Mouse (Mus musculus): Measurements from ENCODE around the gene Zfp341. TPM values are rescaled to one million over a fixed set of nuclear protein-coding genes. Genes with fewer than 3 reads are reported as not detected.

Zfp341 gene
- polyA plus RNA-seq, 1 experiment = 3.4 TPM

DNA sequence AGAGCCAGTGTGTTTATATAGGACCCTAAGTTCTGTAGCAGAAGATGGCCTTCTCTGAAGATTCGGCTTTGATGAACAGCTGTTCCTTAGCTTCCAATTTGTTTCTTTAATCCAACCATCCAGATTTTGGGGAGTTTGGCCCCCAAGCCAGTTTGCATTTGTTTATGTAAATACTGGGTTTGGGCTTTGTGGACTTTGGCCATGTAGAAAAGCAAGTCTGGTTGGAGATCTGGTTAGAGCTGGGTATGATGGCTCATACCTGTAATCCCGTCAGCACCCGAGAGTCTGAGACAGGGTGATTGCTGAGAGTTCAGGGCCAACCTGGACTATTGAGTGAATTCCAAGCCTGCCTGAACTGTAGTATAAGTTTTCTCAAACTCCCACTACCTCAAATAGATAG lies 72.7 kb downstream of the Zfp341 start:
- no peak overlapping the region for H3ac ChIP-seq (ENCODE audit: control insufficient read depth, insufficient read length)
- H3K36me3 ChIP-seq (ENCODE audit: control insufficient read depth, insufficient read depth) = peaks cover 5% of the 10 kb centered on the region
- no peak overlapping the region for H3K4me2 ChIP-seq (ENCODE audit: low read depth)
- no peaks in the 10 kb centered on the region for H3K27me3 ChIP-seq (ENCODE audit: control insufficient read depth, insufficient read depth, insufficient read length)
- no peak for TF ChIP-seq REST (IDR thresholded peaks at IDR 0.05; ENCODE audit: insufficient read depth, insufficient read length)
- no peak for TF ChIP-seq MYOG (IDR thresholded peaks at IDR 0.05; ENCODE audit: control insufficient read depth in 1 of 3, insufficient read depth in 1 of 3, insufficient read length in 2 of 3, low read depth in 2 of 3)
- no peak for TF ChIP-seq E2F4 (IDR thresholded peaks at IDR 0.05; ENCODE audit: insufficient read depth)
- TF ChIP-seq POLR2A (IDR thresholded peaks at IDR 0.05; ENCODE audit: insufficient read length, low read depth) = no peak
- TF ChIP-seq MYOD1 (IDR thresholded peaks at IDR 0.05; ENCODE audit: control insufficient read depth in 1 of 3, insufficient read length in 2 of 3, low read depth in 2 of 3) = no peak
- no peak for TF ChIP-seq MAX (IDR thresholded peaks at IDR 0.05; ENCODE audit: low read depth)
- no peak for TF ChIP-seq SRF (IDR thresholded peaks at IDR 0.05; ENCODE audit: control insufficient read depth, insufficient read length, low read depth)
- TF ChIP-seq POLR2AphosphoS2 (IDR thresholded peaks at IDR 0.05; ENCODE audit: insufficient read length, low read depth) = no peak
- no peak for TF ChIP-seq USF1 (IDR thresholded peaks at IDR 0.05; ENCODE audit: low read depth)
- no peak for TF ChIP-seq TCF12 (IDR thresholded peaks at IDR 0.05; ENCODE audit: insufficient read depth, poor library complexity, severe bottlenecking)
- peaks cover 78% of the 10 kb centered on the region for H3K79me2 ChIP-seq (ENCODE audit: control insufficient read depth, insufficient read depth)
- no peak overlapping the region for H3K4me3 ChIP-seq

DNA sequence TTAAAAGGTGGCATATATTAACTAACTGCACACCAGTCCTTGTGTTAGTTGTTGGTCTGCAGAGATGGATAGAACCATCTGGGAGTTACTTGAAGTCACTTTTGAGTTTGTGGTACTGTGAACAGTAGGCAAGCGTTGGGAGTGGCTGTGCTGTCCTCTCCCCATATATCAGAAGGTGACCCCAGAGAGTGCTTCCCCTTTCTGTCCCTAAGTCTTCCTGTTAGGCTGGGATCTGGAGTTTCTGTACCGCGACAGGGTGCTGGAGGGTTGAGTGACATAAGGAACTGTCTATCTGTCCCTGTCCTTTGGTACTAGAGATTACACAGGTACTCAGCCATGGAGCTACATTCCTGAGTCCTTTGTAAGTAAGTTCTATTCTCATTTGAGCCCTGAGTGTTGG lies 73.7 kb downstream of the Zfp341 start:
- TF ChIP-seq MYOD1 (IDR thresholded peaks at IDR 0.05; ENCODE audit: control insufficient read depth in 1 of 3, insufficient read length in 2 of 3, low read depth in 2 of 3) (no peak), TCF12 (IDR thresholded peaks at IDR 0.05; ENCODE audit: insufficient read depth, poor library complexity, severe bottlenecking) (no peak), POLR2AphosphoS2 (IDR thresholded peaks at IDR 0.05; ENCODE audit: insufficient read length, low read depth) (no peak), POLR2A (IDR thresholded peaks at IDR 0.05; ENCODE audit: insufficient read length, low read depth) (no peak), MYOG (IDR thresholded peaks at IDR 0.05; ENCODE audit: control insufficient read depth in 1 of 3, insufficient read depth in 1 of 3, insufficient read length in 2 of 3, low read depth in 2 of 3) (no peak)
- no peaks in the 10 kb centered on the region for H3K27me3 ChIP-seq (ENCODE audit: control insufficient read depth, insufficient read depth, insufficient read length)

DNA sequence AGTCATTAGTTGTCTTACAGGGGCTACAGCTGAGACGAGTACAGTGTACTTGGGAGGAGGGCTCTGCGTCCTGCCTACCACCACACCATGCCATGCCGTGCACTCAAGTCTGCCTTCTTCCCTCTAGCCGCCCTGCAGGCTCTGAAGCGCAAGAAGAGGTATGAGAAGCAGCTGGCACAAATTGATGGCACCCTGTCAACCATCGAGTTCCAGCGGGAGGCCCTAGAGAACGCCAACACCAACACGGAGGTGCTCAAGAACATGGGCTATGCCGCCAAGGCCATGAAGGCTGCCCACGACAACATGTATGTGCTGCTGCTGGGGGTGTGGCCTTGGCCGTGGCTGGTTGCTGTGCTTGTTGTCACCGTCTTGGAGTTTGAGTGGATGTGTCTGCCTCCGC lies 76.3 kb downstream of the Zfp341 start:
- Histone ChIP-seq H3ac (ENCODE audit: control insufficient read depth, insufficient read length) (no peak overlapping the region), H3K27me3 (ENCODE audit: control insufficient read depth, insufficient read depth, insufficient read length) (no peaks in the 10 kb centered on the region), H3K79me2 (ENCODE audit: control insufficient read depth, insufficient read depth) (peaks cover 42% of the 10 kb centered on the region), H3K4me2 (ENCODE audit: low read depth) (no peak overlapping the region), H3K36me3 (ENCODE audit: control insufficient read depth, insufficient read depth) (peaks cover 18% of the 10 kb centered on the region), H3K4me3 (no peak overlapping the region)
- TF ChIP-seq MAX (IDR thresholded peaks at IDR 0.05; ENCODE audit: low read depth) = no peak
- no peak for TF ChIP-seq POLR2AphosphoS2 (IDR thresholded peaks at IDR 0.05; ENCODE audit: insufficient read length, low read depth)

More for the DNA sequence above, 73.7 kb downstream of the Zfp341 start:
- Histone ChIP-seq H3K79me2 (ENCODE audit: control insufficient read depth, insufficient read depth) (peaks cover 68% of the 10 kb centered on the region), H3K4me3 (no peak overlapping the region), H3K36me3 (ENCODE audit: control insufficient read depth, insufficient read depth) (peaks cover 14% of the 10 kb centered on the region), H3ac (ENCODE audit: control insufficient read depth, insufficient read length) (no peak overlapping the region), H3K4me2 (ENCODE audit: low read depth) (no peak overlapping the region)

DNA sequence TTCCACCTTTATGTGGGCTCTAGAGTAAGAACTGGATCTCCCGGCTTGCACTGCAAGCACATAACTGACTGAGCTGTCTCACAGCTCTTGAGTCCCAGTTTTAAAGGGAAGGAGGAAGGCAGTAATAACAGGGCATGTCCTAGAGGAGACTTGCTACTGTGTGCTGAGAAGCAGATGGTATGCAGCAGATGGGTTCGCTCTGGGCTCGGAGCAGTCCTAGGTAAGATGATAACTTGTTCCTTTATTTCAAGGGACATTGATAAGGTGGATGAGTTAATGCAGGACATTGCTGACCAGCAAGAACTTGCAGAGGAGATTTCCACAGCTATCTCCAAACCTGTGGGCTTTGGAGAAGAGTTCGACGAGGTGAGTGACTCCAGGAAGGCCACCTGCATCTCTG lies 77.9 kb downstream of the Zfp341 start:
- Histone ChIP-seq H3K36me3 (ENCODE audit: control insufficient read depth, insufficient read depth) (peaks cover 19% of the 10 kb centered on the region), H3K79me2 (ENCODE audit: control insufficient read depth, insufficient read depth) (peaks cover 28% of the 10 kb centered on the region), H3K4me3 (no peak overlapping the region), H3K27me3 (ENCODE audit: control insufficient read depth, insufficient read depth, insufficient read length) (no peaks in the 10 kb centered on the region), H3K4me2 (ENCODE audit: low read depth) (no peak overlapping the region), H3ac (ENCODE audit: control insufficient read depth, insufficient read length) (no peak overlapping the region)
- TF ChIP-seq E2F4 (IDR thresholded peaks at IDR 0.05; ENCODE audit: insufficient read depth) (no peak), MAX (IDR thresholded peaks at IDR 0.05; ENCODE audit: low read depth) (no peak), TCF3 (IDR thresholded peaks at IDR 0.05; ENCODE audit: insufficient read length, low read depth) (no peak), MYOG (IDR thresholded peaks at IDR 0.05; ENCODE audit: control insufficient read depth in 1 of 3, insufficient read depth in 1 of 3, insufficient read length in 2 of 3, low read depth in 2 of 3) (no peak), POLR2A (IDR thresholded peaks at IDR 0.05; ENCODE audit: insufficient read length, low read depth) (no peak), TCF12 (IDR thresholded peaks at IDR 0.05; ENCODE audit: insufficient read depth, poor library complexity, severe bottlenecking) (no peak), REST (IDR thresholded peaks at IDR 0.05; ENCODE audit: insufficient read depth, insufficient read length) (no peak), SRF (IDR thresholded peaks at IDR 0.05; ENCODE audit: control insufficient read depth, insufficient read length, low read depth) (no peak), MYOD1 (IDR thresholded peaks at IDR 0.05; ENCODE audit: control insufficient read depth in 1 of 3, insufficient read length in 2 of 3, low read depth in 2 of 3) (no peak), USF1 (IDR thresholded peaks at IDR 0.05; ENCODE audit: low read depth) (no peak), CEBPB (IDR thresholded peaks at IDR 0.05; ENCODE audit: insufficient read depth, poor library complexity, severe bottlenecking) (no peak), POLR2AphosphoS2 (IDR thresholded peaks at IDR 0.05; ENCODE audit: insufficient read length, low read depth) (no peak)

DNA sequence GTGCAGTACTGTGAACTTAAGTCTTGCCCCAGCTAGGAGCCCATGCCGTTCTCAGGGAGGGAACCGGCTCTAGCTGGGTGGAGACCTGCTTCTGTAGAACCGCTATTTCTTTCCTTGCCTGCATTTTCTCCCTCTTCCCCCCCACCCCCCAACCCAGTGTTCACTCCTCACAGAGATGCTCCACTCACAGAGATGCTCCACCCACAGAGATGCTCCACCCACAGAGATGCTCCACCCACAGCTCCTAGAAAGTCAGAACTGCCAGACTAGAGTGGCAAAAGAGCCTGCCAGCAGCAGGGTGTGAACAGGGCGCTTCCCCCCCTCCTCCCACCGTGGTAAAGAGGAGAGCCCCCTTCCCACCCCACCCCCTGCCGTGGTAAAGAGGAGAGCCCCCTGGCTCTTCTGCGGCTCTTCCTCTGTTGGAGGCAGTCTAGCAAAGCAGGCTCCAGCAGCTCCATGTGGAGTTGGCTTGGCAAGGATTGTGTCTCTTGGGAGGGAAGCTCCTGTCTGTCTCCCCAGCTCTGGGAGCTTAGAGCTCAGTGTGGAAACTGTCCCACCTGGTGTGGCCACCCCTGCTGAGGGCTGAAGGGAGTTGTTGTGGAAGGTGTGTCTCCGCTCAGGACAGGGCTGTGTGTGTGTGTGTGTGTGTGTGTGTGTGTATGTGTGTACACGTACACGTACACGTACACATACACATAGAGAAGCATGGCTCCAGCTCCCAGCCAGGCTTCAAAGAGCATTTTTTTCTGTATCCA lies 80.3 kb downstream of the Zfp341 start:
- Histone ChIP-seq H3K27me3 (ENCODE audit: control insufficient read depth, insufficient read depth, insufficient read length) (no peaks in the 10 kb centered on the region), H3K4me2 (ENCODE audit: low read depth) (no peak overlapping the region), H3K79me2 (ENCODE audit: control insufficient read depth, insufficient read depth) (peaks cover 6% of the 10 kb centered on the region), H3K4me3 (no peak overlapping the region), H3ac (ENCODE audit: control insufficient read depth, insufficient read length) (no peak overlapping the region), H3K36me3 (ENCODE audit: control insufficient read depth, insufficient read depth) (peaks cover 19% of the 10 kb centered on the region)
- TF ChIP-seq USF1 (IDR thresholded peaks at IDR 0.05; ENCODE audit: low read depth) (no peak), POLR2AphosphoS2 (IDR thresholded peaks at IDR 0.05; ENCODE audit: insufficient read length, low read depth) (no peak), MAX (IDR thresholded peaks at IDR 0.05; ENCODE audit: low read depth) (no peak), TCF12 (IDR thresholded peaks at IDR 0.05; ENCODE audit: insufficient read depth, poor library complexity, severe bottlenecking) (no peak), MYOD1 (IDR thresholded peaks at IDR 0.05; ENCODE audit: control insufficient read depth in 1 of 3, insufficient read length in 2 of 3, low read depth in 2 of 3) (no peak), MYOG (IDR thresholded peaks at IDR 0.05; ENCODE audit: control insufficient read depth in 1 of 3, insufficient read depth in 1 of 3, insufficient read length in 2 of 3, low read depth in 2 of 3) (no peak), SRF (IDR thresholded peaks at IDR 0.05; ENCODE audit: control insufficient read depth, insufficient read length, low read depth) (no peak), CEBPB (IDR thresholded peaks at IDR 0.05; ENCODE audit: insufficient read depth, poor library complexity, severe bottlenecking) (no peak), POLR2A (IDR thresholded peaks at IDR 0.05; ENCODE audit: insufficient read length, low read depth) (no peak), E2F4 (IDR thresholded peaks at IDR 0.05; ENCODE audit: insufficient read depth) (no peak), TCF3 (IDR thresholded peaks at IDR 0.05; ENCODE audit: insufficient read length, low read depth) (no peak)

All from myocyte (in vitro differentiated cells).